Mouse (Mus musculus) neural tube, embryonic 10.5 days (tissue): ENCODE measurements around the gene Pno1.

Experiments
- DNase-seq: peaks from one replicate; pipeline ENCODE4 v3.0.0-alpha.2; 2017; ENCODE audit warnings: low spot score; ENCODE audit errors: extremely low spot score

Pno1 gene

GRCm38 (mm10) chr11:17180753-17181152 lies 30.6 kb downstream of the Pno1 start:
- no peak for DNase-seq

DNA sequence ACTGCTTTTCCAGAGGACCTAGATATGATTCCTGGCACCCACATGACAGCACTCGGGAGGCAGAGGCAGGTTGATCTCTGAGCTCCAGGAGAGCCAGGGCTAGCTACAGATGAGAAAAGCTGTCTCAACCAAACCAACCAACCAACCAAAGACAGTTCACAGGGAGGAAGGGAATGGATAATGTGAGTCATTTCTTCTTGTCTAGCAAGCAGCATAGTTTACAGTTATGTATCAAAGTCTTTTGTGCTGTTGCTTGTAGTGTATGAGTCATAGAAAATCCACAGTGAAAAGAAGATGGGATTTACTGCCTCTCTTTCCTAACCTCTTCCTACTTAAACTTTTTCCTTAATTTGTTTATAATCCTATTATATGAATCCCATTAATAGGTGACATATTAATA lies 34.7 kb downstream of the Pno1 start:
- DNase-seq = no peak

- DNase-seq = no peak
Measured at GRCm38 (mm10) chr11:17172300-17172699, 39.1 kb downstream of the Pno1 start.

GRCm38 (mm10) chr11:17170938-17171729 lies 40.2 kb downstream of the Pno1 start:
- DNase-seq = no peak

DNA sequence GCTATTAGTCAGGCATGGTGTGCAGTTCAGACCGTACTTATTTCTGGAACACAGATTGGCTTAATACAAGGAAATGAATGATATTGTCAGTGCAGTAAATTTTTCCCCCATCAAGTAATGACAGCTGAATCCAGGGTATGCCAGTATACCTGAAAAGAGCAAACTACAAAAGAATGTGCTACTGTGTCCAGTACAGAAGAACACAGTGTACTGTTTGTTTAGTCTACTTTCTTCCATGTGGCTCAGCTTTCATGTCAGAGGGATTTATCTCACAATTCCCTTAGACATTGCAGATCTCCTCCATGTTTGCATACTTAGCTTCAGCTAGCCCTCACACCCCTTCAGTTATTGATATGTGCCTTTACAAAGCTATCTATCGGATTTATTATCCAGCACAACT lies 42.1 kb downstream of the Pno1 start:
- no peak for DNase-seq

DNA sequence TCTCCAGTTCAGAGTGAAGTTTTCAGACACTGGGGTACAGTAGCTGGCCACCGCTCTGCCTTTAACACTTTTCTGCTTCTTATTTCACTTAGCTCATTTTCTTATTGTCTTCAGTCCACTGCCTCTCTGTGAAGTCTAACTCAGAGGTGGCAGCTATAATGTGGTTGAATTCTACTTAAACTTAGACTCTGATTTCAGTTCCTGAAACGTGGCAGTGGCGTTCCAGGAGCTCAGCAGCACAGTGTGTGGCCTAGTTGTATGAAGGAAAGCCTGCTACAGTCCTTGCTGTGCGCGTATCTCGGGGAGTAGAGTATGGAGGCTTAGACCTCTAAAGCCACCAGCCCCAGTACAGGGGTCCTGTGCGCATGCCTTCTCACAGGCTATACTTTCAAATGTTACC lies 44.7 kb downstream of the Pno1 start:
- DNase-seq = no peak

DNA sequence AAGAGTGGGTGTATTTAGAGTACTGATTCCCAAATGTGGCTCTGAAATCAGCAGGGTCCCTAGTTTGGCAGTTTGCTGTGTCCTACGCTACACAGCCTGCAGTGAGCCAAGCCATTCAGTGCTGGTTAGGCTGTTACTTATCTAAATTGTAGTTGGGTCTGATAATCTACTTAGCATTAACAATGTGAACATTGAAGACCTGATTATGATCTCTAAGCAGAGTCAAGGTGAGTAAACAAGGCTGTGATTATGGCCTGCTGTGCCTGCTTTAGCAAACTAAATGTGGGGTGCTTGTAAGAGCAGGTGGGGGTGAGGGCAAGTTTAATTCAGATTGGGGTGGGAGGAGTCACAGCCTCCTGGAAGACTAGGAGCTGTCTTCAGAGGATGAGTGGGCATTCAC lies 47.4 kb downstream of the Pno1 start:
- no peak for DNase-seq

- peak; percentile 45 for DNase-seq
Measured at GRCm38 (mm10) chr11:17160242-17160641, 51.1 kb downstream of the Pno1 start.

DNA sequence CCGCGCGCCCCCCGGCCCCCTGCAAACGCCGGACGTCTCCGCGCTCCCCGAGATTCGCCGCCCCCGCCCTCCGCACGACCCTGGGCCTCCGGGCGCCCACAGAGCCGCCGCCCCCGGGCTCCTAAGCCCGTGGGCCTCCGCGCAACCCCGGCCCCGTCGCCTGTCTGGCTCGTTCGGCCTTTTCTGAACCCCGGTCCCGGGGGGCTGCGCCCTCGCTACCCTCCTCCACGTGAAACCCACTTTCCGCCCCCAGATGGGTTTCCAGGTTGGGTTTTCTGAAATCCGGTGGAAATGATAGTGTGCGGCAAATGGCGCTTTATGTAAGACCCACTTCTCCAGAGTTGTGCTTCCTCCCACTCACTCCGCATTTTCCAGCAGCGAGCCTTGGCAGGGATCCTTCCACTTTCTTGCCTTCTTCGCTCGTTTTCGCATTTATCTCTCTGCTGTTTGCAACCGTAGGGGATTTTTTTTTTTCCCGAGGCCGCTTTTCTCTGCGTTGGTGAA lies 51.6 kb downstream of the Pno1 start:
- peak; percentile 64 for DNase-seq

- DNase-seq = peak; percentile 95
Measured at GRCm38 (mm10) chr11:17158858-17159737, 52.3 kb downstream of the Pno1 start, which contains the start of gene Ppp3r1. Gene Ppp3r1, plus strand, starts transcription at chr11:17159263.
